Mouse (Mus musculus): ENCODE measurements around the gene Cntf. TPM values are rescaled to one million over a fixed set of nuclear protein-coding genes. Genes with fewer than 3 reads are reported as not detected.

Cntf gene
- total and polyA plus RNA-seq, 3 experiments: 1.6 to 3.6 (median 2.2) TPM

GRCm38 (mm10) chr19:12801046-12801445 lies 35.6 kb upstream of the Cntf start:
- Histone ChIP-seq H3K9ac (ENCODE audit: insufficient read depth, low read depth) (peak overlapping the region; percentile 64), H3K36me3 (replicated peaks in 1 of 2; ENCODE audit: control insufficient read depth in 1 of 2, insufficient read depth in 1 of 2, low read length in 1 of 2) (peaks cover under 1 to 16% of the 10 kb centered on the region in 2 experiments), H3K9me3 (replicated peaks; ENCODE audit: low read length) (no peaks in the 10 kb centered on the region), H3K27ac (ENCODE audit: insufficient read depth, low read depth) (peak overlapping the region; percentile 86), H3K4me1 (ENCODE audit: control insufficient read depth in 1 of 2, insufficient read depth in 2 of 2) (peaks cover 2 to 17% of the 10 kb centered on the region in 2 experiments), H3K4me2 (ENCODE audit: insufficient read depth, low read depth, poor library complexity, severe bottlenecking) (peak overlapping the region; percentile 65), H3K79me2 (replicated peaks; ENCODE audit: control insufficient read depth, extremely low read depth, insufficient read depth, poor library complexity, severe bottlenecking) (peaks cover 23% of the 10 kb centered on the region), H3K27me3 (replicated peaks) (no peaks in the 10 kb centered on the region), H3K4me3 (replicated peaks in 1 of 3; ENCODE audit: low read depth in 2 of 3, low read length in 2 of 3, poor library complexity in 1 of 3) (peak overlapping the region; percentile 40 to 85 (median 54))
- dilution Hi-C loops (cut with MboI; ENCODE audit: extremely low pct_ligation_motif_present, extremely low pct_unique_long_range_greater_than_20kb, low sequenced_read_pairs): no loop called here
- peak; percentile 86 for DNase-seq (ENCODE audit: extremely low read depth)
- TF ChIP-seq TBP (conservative IDR thresholded peaks at IDR 0.05; ENCODE audit: low read depth, low read length) (0 out of 2 replicates have a peak, but pooled peaks have one; percentile 37), ETS1 (conservative IDR thresholded peaks at IDR 0.05; ENCODE audit: low read depth, low read length) (peak; percentile 90), BHLHE40 (IDR thresholded peaks at IDR 0.05; ENCODE audit: low read depth, low read length) (peak; percentile 98), EP300 (IDR thresholded peaks at IDR 0.05; ENCODE audit: low read length) (peak; percentile 91), USF1 (IDR thresholded peaks at IDR 0.05; ENCODE audit: low read depth, low read length) (no peak), MEF2A (IDR thresholded peaks at IDR 0.05; ENCODE audit: borderline replicate concordance, low read depth, low read length) (peak; percentile 52; the same call in 1 of the 2 replicates), RCOR1 (conservative IDR thresholded peaks at IDR 0.05; ENCODE audit: low read depth, low read length) (no peak), NRF1 (IDR thresholded peaks at IDR 0.05; ENCODE audit: low read depth, low read length) (no peak), JUND (conservative IDR thresholded peaks at IDR 0.05; ENCODE audit: low read depth, low read length) (0 out of 2 replicates have a peak, but pooled peaks have one; percentile 41), ZNF384 (IDR thresholded peaks at IDR 0.05; ENCODE audit: low read depth, low read length) (no peak), JUN (IDR thresholded peaks at IDR 0.05; ENCODE audit: insufficient read depth, low read depth, low read length) (peak; percentile 49), CHD2 (IDR thresholded peaks at IDR 0.05; ENCODE audit: low read length) (no peak), USF2 (conservative IDR thresholded peaks at IDR 0.05; ENCODE audit: low read depth, low read length) (no peak), IRF4 (IDR thresholded peaks at IDR 0.05; ENCODE audit: low read depth, low read length) (peak; percentile 91)
- in situ Hi-C loops (cut with MboI; ENCODE audit: low pct_ligation_motif_present, low pct_unique_long_range_greater_than_20kb, low sequenced_read_pairs): loop anchor here (10.0 kb wide), 1 partner anchor 226 kb away; no protein-coding TSS in a partner anchor

GRCm38 (mm10) chr19:12800621-12801020 lies 35.2 kb upstream of the Cntf start:
- peak overlapping the region; percentile 65 for H3K4me2 ChIP-seq (ENCODE audit: insufficient read depth, low read depth, poor library complexity, severe bottlenecking)
- no peaks in the 10 kb centered on the region for H3K27me3 ChIP-seq (replicated peaks)
- dilution Hi-C loops (cut with MboI; ENCODE audit: extremely low pct_ligation_motif_present, extremely low pct_unique_long_range_greater_than_20kb, low sequenced_read_pairs): no loop called here
- peak overlapping the region; percentile 86 for H3K27ac ChIP-seq (ENCODE audit: insufficient read depth, low read depth)
- in situ Hi-C loops (cut with MboI; ENCODE audit: low pct_ligation_motif_present, low pct_unique_long_range_greater_than_20kb, low sequenced_read_pairs): loop anchor here (10.0 kb wide), 1 partner anchor 226 kb away; no protein-coding TSS in a partner anchor
- DNase-seq (ENCODE audit: extremely low read depth): peak; percentile 27
- H3K9me3 ChIP-seq (replicated peaks; ENCODE audit: low read length): no peaks in the 10 kb centered on the region
- TF ChIP-seq SMC3 (IDR thresholded peaks at IDR 0.05; ENCODE audit: low read depth, low read length): no peak
- no peak for TF ChIP-seq MAX (IDR thresholded peaks at IDR 0.05; ENCODE audit: low read length)
- TF ChIP-seq HCFC1 (IDR thresholded peaks at IDR 0.05; ENCODE audit: low read depth, low read length): no peak
- 0 out of 2 replicates have a peak, but pooled peaks have one; percentile 23 for TF ChIP-seq EP300 (IDR thresholded peaks at IDR 0.05; ENCODE audit: low read length)
- peak overlapping the region; percentile 64 for H3K9ac ChIP-seq (ENCODE audit: insufficient read depth, low read depth)
- H3K36me3 ChIP-seq (replicated peaks in 1 of 2; ENCODE audit: control insufficient read depth in 1 of 2, insufficient read depth in 1 of 2, low read length in 1 of 2): peaks cover 0 to 13% of the 10 kb centered on the region in 2 experiments
- peaks cover under 1 to 13% of the 10 kb centered on the region in 2 experiments; a peak in 3 of 4 replicates for H3K4me1 ChIP-seq (ENCODE audit: control insufficient read depth in 1 of 2, insufficient read depth in 2 of 2)
- H3K79me2 ChIP-seq (replicated peaks; ENCODE audit: control insufficient read depth, extremely low read depth, insufficient read depth, poor library complexity, severe bottlenecking): peaks cover 23% of the 10 kb centered on the region
- H3K4me3 ChIP-seq (replicated peaks in 1 of 3; ENCODE audit: low read depth in 2 of 3, low read length in 2 of 3, poor library complexity in 1 of 3): peak overlapping the region; percentile 40 to 85 (median 54)

Data from CH12.LX (cell line).